Comparison of ENCODE assay signal across 14 mouse cellular contexts in genomic region chr2:179440161-179440560, GRCm38 (mm10). TPM values are rescaled to one million over a fixed set of nuclear protein-coding genes. Genes with fewer than 3 reads are reported as not detected.
DNase-seq lines count a peak whose midpoint lies in the region; ATAC-seq and TF ChIP-seq lines count a peak whose summit lies in the region.
"Had no signal": no experiment of that assay in that cellular context is flagged by ENCODE, and none has a peak within 500 bp of the region (broad histone marks: within the 10 kb centered on the region; RNA-seq: fewer than 3 reads in every experiment).

No protein-coding gene starts in this region.

- H3K9ac ChIP-seq in forebrain, postnatal 0 days, result no peak overlapping the region
- H3K9ac ChIP-seq: embryonic facial prominence, embryonic 13.5 days; forebrain, embryonic 15.5 days had no signal

- no peak overlapping the region for H3K4me3 ChIP-seq in forebrain, postnatal 0 days (ENCODE audit: low read depth, low read length)
- H3K4me3 ChIP-seq in forebrain, embryonic 10.5 days, result no peak overlapping the region
- H3K4me3 ChIP-seq in left cerebral cortex, adult 2 months, result no peak overlapping the region
- H3K4me3 ChIP-seq: embryonic facial prominence, embryonic 13.5 days; forebrain, embryonic 15.5 days had no signal

- no peaks in the 10 kb centered on the region for H3K36me3 ChIP-seq in forebrain, postnatal 0 days (ENCODE audit: insufficient read depth)
- H3K36me3 ChIP-seq in forebrain, embryonic 10.5 days (replicated peaks), result peaks cover 9% of the 10 kb centered on the region
- H3K36me3 ChIP-seq: embryonic facial prominence, embryonic 13.5 days; forebrain, embryonic 15.5 days had no signal

- no peak overlapping the region for H3K27ac ChIP-seq in forebrain, postnatal 0 days (ENCODE audit: low read depth, low read length)
- H3K27ac ChIP-seq in forebrain, embryonic 10.5 days, result no peak overlapping the region
- no peak overlapping the region for H3K27ac ChIP-seq in left cerebral cortex, adult 2 months
- H3K27ac ChIP-seq: embryonic facial prominence, embryonic 13.5 days; forebrain, embryonic 15.5 days had no signal

- intact Hi-C loops in left cerebral cortex, adult 2 months (cut with DNase I), result loop anchor here (5.0 kb wide), 1 partner anchor 77 kb away; no protein-coding TSS in a partner anchor

- TF ChIP-seq CTCF in forebrain, postnatal 0 days (IDR thresholded peaks at IDR 0.05; ENCODE audit: low read depth), result peak; percentile 82
- TF ChIP-seq CTCF in left cerebral cortex, adult 2 months (IDR thresholded peaks at IDR 0.05), result peak; percentile 43

- no peak overlapping the region for H3K4me2 ChIP-seq in forebrain, postnatal 0 days (ENCODE audit: low read depth)
- H3K4me2 ChIP-seq: embryonic facial prominence, embryonic 13.5 days; forebrain, embryonic 15.5 days had no signal

- DNase-seq in forebrain, postnatal 0 days, result peak; percentile 78
- DNase-seq in forebrain, embryonic 10.5 days (ENCODE audit: extremely low spot score, low spot score), result no peak
- DNase-seq in left cerebral cortex, adult 2 months (ENCODE audit: extremely low spot score in 1 of 2, low spot score in 2 of 2), result peak; percentile 16 to 34
- no peak for DNase-seq in left cerebral cortex, adult 8-10 months (ENCODE audit: low spot score in 2 of 2)
- peak; percentile 59 for DNase-seq in brain, embryonic 18.5 days (ENCODE audit: low read depth, low spot score)
- peak; percentile 17 for DNase-seq in right cerebral cortex, adult 18-20 months
- no peak for DNase-seq in MN1 (ENCODE audit: low spot score)
- no peak for DNase-seq in kidney, adult 18-20 months
- DNase-seq: cerebellum, adult 2 months; kidney, postnatal 4 days; liver; lung, postnatal 10 days had no signal

- no peaks in the 10 kb centered on the region for H3K27me3 ChIP-seq in forebrain, postnatal 0 days (ENCODE audit: insufficient read depth, low read length)
- peaks cover 75% of the 10 kb centered on the region for H3K27me3 ChIP-seq in forebrain, embryonic 10.5 days (ENCODE audit: poor library complexity, severe bottlenecking)
- H3K27me3 ChIP-seq: forebrain, embryonic 15.5 days had no signal

- peaks cover 16% of the 10 kb centered on the region for H3K4me1 ChIP-seq in forebrain, postnatal 0 days (ENCODE audit: insufficient read depth)
- peaks cover 55% of the 10 kb centered on the region for H3K4me1 ChIP-seq in forebrain, embryonic 10.5 days

- H3K9me3 ChIP-seq in forebrain, postnatal 0 days (ENCODE audit: low read length), result no peaks in the 10 kb centered on the region
- H3K9me3 ChIP-seq in forebrain, embryonic 10.5 days, result no peaks in the 10 kb centered on the region
- H3K9me3 ChIP-seq: embryonic facial prominence, embryonic 13.5 days; forebrain, embryonic 15.5 days had no signal

- peak; percentile 25; the same call in 1 of the 2 replicates for ATAC-seq in forebrain, postnatal 0 days
- ATAC-seq: forebrain, embryonic 15.5 days had no signal

- 18% methylated on average over 9 of the region's 9 CpGs for WGBS in forebrain, postnatal 0 days
- WGBS in forebrain, embryonic 10.5 days, result 22% methylated on average over 9 of the region's 9 CpGs

RNA-seq across cellular contexts. Expression of gene Cdh4, which starts 2.1 kb away (rescaled TPM):
- 47.9 and 84.0 TPM in 2 replicates for total RNA-seq in forebrain, postnatal 0 days (2014; rRNA removed)
- polyA plus RNA-seq in forebrain, postnatal 0 days (2015; fragmentation: Nextera tagmentation; extraction: Ambion mirVana), result 44.0 and 58.9 TPM in 2 replicates
- polyA plus RNA-seq in forebrain, embryonic 10.5 days (2016; fragmentation: Nextera tagmentation; extraction: Ambion mirVana), result 16.0 and 17.0 TPM in 2 replicates
- total RNA-seq in left cerebral cortex, adult 2 months (2021), result 10 to 100 TPM; 24.4 to 30.6 TPM
- 10 to 100 TPM; 20.7 to 26.0 (median 24.6) TPM for total RNA-seq in left cerebral cortex, adult 8-10 months (2022)

Comparison
In these comparisons a context has a peak if more than half of its experiments do, and no peak if none do; other contexts are left out.
1. DNase-seq: peak in forebrain, postnatal 0 days (single experiment), left cerebral cortex, adult 2 months (2 of 2), brain, embryonic 18.5 days (single experiment) and right cerebral cortex, adult 18-20 months (single experiment); none in forebrain, embryonic 10.5 days (single experiment), left cerebral cortex, adult 8-10 months (0 of 2), MN1 (single experiment) and kidney, adult 18-20 months (single experiment).